Mouse (Mus musculus) small intestine, adult 2 months (tissue): ENCODE results near the gene Hist1h4a. TPM values are rescaled to one million over a fixed set of nuclear protein-coding genes. Genes with fewer than 3 reads are reported as not detected.

Experiments used
- H3K27ac ChIP-seq: fragments of 200-500 bp; 2 replicates; pipeline ENCODE4 v1.5.1; 2012; ENCODE audit warnings: low read depth, low read length, control low read depth, inconsistent platforms; ENCODE audit not compliant: insufficient read depth
- H3K27me3 ChIP-seq: fragments of 200-500 bp; 2 replicates; pipeline ENCODE4 v1.6.1; 2012; ENCODE audit warnings: mild to moderate bottlenecking, moderate library complexity, low read length, inconsistent platforms; ENCODE audit not compliant: control insufficient read depth, insufficient read depth
- H3K36me3 ChIP-seq: fragments of 200-500 bp; 2 replicates; pipeline ENCODE4 v1.6.1; 2012; ENCODE audit warnings: mild to moderate bottlenecking, low read length, control low read depth, inconsistent platforms; ENCODE audit not compliant: control insufficient read depth, insufficient read depth
- H3K4me1 ChIP-seq: fragments of 200-500 bp; 2 replicates; pipeline ENCODE4 v1.6.1; 2012; ENCODE audit warnings: low read length, inconsistent platforms, mixed read lengths; ENCODE audit not compliant: control insufficient read depth, insufficient read depth, insufficient read length
- H3K4me3 ChIP-seq: fragments of 200-500 bp; 2 replicates; pipeline ENCODE4 v1.5.1; 2012; ENCODE audit warnings: low read depth, mild to moderate bottlenecking, control low read depth, inconsistent platforms, low read length, moderate library complexity
- CTCF ChIP-seq: fragments of 200-500 bp; IDR thresholded peaks from 2 replicates; pipeline ENCODE4 v1.5.1; 2012; ENCODE audit warnings: low read depth, mild to moderate bottlenecking, control low read depth, inconsistent platforms, low read length, moderate library complexity, mixed read lengths; ENCODE audit not compliant: insufficient replicate concordance, insufficient read length; ENCODE audit errors: extremely low read depth
- POLR2A ChIP-seq: fragments of 200-500 bp; IDR thresholded peaks from 2 replicates; pipeline ENCODE4 v1.6.1; 2012; ENCODE audit warnings: low read depth, mild to moderate bottlenecking, control low read depth, inconsistent platforms, low read length, moderate library complexity
- WGBS: fragments of 180-500 bp; shearing (Covaris S2); methylation state at CpG from one replicate; pipeline ENCODE4 v1.1.7; 2018; 5-methylcytosine and 5-hydroxymethylcytosine counted together
- polyA plus RNA-seq: library from polyadenylated mRNA; depleted of rRNA; stranded (reverse); fragments of >200 nt; gene quantifications from 2 replicates; pipeline ENCODE4 v1.2.3, GENCODE M21; 2012

Hist1h4a gene
- polyA plus RNA-seq, 1 experiment = 19.9 TPM

GRCm38 (mm10) chr13:23740256-23740840, 20.7 kb downstream of the Hist1h4a start:
- no peak overlapping the region for H3K4me3 ChIP-seq

GRCm38 (mm10) chr13:23739922-23740252, 21.1 kb downstream of the Hist1h4a start:
- under 1% methylated on average over 14 of the region's 14 CpGs for WGBS
- Histone ChIP-seq H3K4me3 (peak overlapping the region; percentile 81), H3K27me3 (no peaks in the 10 kb centered on the region), H3K4me1 (no peaks in the 10 kb centered on the region), H3K27ac (peak overlapping the region; percentile 99), H3K36me3 (no peaks in the 10 kb centered on the region)
- TF ChIP-seq CTCF = no peak
- no peak for TF ChIP-seq POLR2A

More at GRCm38 (mm10) chr13:23740256-23740840, 20.7 kb downstream of the Hist1h4a start:
- no peaks in the 10 kb centered on the region for H3K27me3 ChIP-seq
- H3K4me1 ChIP-seq = no peaks in the 10 kb centered on the region
- TF ChIP-seq CTCF (no peak), POLR2A (no peak)
- WGBS = 13% methylated on average over 13 of the region's 13 CpGs
- H3K36me3 ChIP-seq = no peaks in the 10 kb centered on the region
- peak overlapping the region; percentile 99 for H3K27ac ChIP-seq

- H3K4me3 ChIP-seq = peak overlapping the region; percentile 81
- no peaks in the 10 kb centered on the region for H3K4me1 ChIP-seq
- H3K27ac ChIP-seq = peak overlapping the region; percentile 99
- WGBS = 1% methylated on average over 39 of the region's 39 CpGs
- H3K27me3 ChIP-seq = no peaks in the 10 kb centered on the region
- peak; percentile 82; the same call in 1 of the 2 replicates for TF ChIP-seq POLR2A
- no peak for TF ChIP-seq CTCF
- H3K36me3 ChIP-seq = no peaks in the 10 kb centered on the region
Observed at GRCm38 (mm10) chr13:23739069-23739921, 21.7 kb downstream of the Hist1h4a start.

DNA sequence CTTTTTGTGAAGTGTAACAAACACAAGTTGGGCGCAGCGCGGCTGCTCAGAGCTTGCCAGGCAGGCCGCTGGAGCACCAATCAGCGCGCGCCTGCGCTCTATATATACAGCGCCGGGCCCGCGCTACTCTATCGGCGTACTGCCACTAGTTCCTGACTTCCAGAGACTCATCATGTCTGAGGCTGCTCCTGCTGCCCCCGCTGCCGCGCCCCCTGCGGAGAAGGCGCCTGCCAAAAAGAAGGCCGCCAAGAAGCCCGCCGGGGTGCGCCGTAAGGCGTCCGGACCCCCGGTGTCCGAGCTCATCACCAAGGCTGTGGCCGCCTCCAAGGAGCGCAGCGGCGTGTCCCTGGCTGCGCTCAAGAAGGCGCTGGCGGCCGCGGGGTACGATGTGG, 22.4 kb downstream of the Hist1h4a start, which contains the start of gene Hist1h1c:
Gene Hist1h1c (plus strand): TSS at position 132 of the 392 bp plus-strand sequence.
- WGBS = under 1% methylated on average over 38 of the region's 38 CpGs
- TF ChIP-seq CTCF = no peak
- TF ChIP-seq POLR2A = peak; percentile 99
- Histone ChIP-seq H3K4me3 (peak within 1 kb of the TSS; percentile 81), H3K27me3 (no peaks in the 10 kb centered on the region), H3K4me1 (no peaks in the 10 kb centered on the region), H3K36me3 (no peaks in the 10 kb centered on the region), H3K27ac (peak within 1 kb of the TSS; percentile 99)

DNA sequence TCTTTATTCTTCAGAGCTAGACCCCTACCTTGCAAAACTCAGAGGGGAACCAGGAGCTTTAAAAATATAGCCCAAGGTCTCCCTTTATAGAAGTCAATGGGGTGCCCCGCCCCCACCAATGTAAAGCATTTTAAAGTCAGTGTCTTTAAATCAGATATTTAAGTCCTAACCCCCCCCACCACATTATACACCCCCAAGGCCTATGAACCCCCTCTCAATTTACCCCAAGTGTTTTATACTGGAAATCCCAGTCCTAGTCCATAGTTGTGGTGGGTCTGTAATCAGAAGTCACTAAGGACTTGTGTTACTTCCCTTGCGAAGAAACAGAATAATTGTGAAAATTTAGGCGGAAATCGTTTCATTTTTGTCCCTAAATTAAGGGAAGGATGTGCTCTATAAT, 23.0 kb downstream of the Hist1h4a start:
- Histone ChIP-seq H3K27me3 (no peaks in the 10 kb centered on the region), H3K27ac (peak overlapping the region; percentile 79), H3K4me1 (no peaks in the 10 kb centered on the region), H3K4me3 (no peak overlapping the region), H3K36me3 (no peaks in the 10 kb centered on the region)
- 25% methylated on average over 4 of the region's 4 CpGs for WGBS
- no peak for TF ChIP-seq CTCF
- no peak for TF ChIP-seq POLR2A

GRCm38 (mm10) chr13:23737091-23737490, 23.9 kb downstream of the Hist1h4a start:
- 88% methylated on average over 5 of the region's 5 CpGs for WGBS
- Histone ChIP-seq H3K4me3 (no peak overlapping the region), H3K36me3 (no peaks in the 10 kb centered on the region), H3K4me1 (no peaks in the 10 kb centered on the region), H3K27ac (no peak overlapping the region), H3K27me3 (no peaks in the 10 kb centered on the region)
- TF ChIP-seq POLR2A = no peak

- Histone ChIP-seq H3K36me3 (no peaks in the 10 kb centered on the region), H3K4me1 (peaks cover 4% of the 10 kb centered on the region; the same call in 1 of the 2 replicates), H3K27me3 (no peaks in the 10 kb centered on the region), H3K27ac (no peak overlapping the region), H3K4me3 (no peak overlapping the region)
- TF ChIP-seq POLR2A (no peak), CTCF (no peak)
- WGBS = 24% methylated on average over 8 of the region's 8 CpGs
Observed at GRCm38 (mm10) chr13:23732156-23732804, 28.8 kb downstream of the Hist1h4a start.
